Mouse (Mus musculus) gastrocnemius, adult 8-10 months (tissue): ENCODE measurements around the gene Hfm1. TPM values are rescaled to one million over a fixed set of nuclear protein-coding genes. Genes with fewer than 3 reads are reported as not detected.

Experiments
- microRNA-seq: library from miRNA; unstranded; fragments of <30 nt; microRNA quantifications from one replicate; pipeline ENCODE4 v1.2.0, GENCODE M21; 2022
- total RNA-seq, 4 experiments: library from RNA; stranded (reverse); gene quantifications; 2 replicates each; pipeline ENCODE4 v1.2.4; 2022

The Hfm1 gene
- total RNA-seq, 4 experiments from 2014 or later, result not detected

Small RNAs within 50 kb of the gene (microRNA-seq; reads per million reads assigned to microRNA genes)
- gene Gm27527, result not detected

Other genes starting within 250 kb of the Hfm1 start
- gene Zfp644, start 229.0 kb downstream of the Hfm1 start, total RNA-seq, result 10 to 100 TPM; 46.7 to 56.8 (median 48.4) TPM
- under 1 TPM in 3 of 4 experiments, not detected in 1; 0.24 to 0.27 (median 0.27) TPM for gene Cdc7, start 38.0 kb upstream of the Hfm1 start, total RNA-seq